Mouse (Mus musculus): ENCODE data around the gene Gpr18.

DNA sequence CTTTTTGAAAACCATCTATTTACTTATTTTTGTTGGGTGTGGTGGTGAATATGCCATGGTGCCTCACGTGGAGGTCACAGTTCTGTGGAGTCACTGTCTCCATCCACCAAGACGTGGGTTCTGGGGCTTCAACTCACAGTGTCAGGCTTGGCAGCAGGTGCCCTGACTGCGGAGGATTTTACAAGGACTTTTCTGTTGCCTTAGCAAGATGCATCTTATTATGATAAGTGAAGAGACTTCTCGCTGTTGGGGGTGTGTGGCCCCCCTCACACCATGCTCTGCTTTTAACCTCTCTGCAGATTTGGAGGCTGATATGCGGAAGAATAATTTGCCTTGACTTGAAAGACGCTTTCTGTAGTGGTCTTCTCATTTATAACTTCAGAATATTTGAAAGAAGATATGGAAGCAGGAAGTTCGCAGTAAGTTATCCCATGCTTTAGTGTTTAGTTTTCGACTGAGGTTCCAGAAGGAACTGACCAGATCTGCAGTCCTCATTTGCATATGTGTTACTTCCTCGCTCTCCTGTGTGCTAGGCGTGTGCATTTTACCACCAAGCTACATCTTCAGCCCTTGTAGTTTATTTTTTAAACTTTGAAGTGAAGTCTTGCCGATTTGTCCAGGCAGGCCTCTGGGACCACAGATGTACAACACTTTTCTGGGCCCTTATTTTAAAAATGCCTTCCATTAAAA, 8.4 kb downstream of the Gpr18 start:
- no peak for TF ChIP-seq CTCF (IDR thresholded peaks at IDR 0.05)
- TF ChIP-seq EP300 (IDR thresholded peaks at IDR 0.05) = no peak
